Mouse (Mus musculus) embryonic stem cell, embryonic (primary cell): ENCODE results near the gene Spp2.

ENCODE experiments used
- CTCF ChIA-PET, 4 experiments: fragments of 300-600 bp in 2 of 4; fragments of 350-600 bp in 2 of 4; sonication (Branson Sonifier 250); formaldehyde crosslinking; loops; one replicate each; lab custom pipeline; 2022; ENCODE audit warnings: inconsistent platforms in 2 of 4; lab: Charles Lee
- POLR2A ChIA-PET, 4 experiments: fragments of 300-600 bp in 2 of 4; fragments of 350-600 bp in 2 of 4; sonication (Branson Sonifier 250); formaldehyde crosslinking; loops; one replicate each; lab custom pipeline; 2022; ENCODE audit warnings: antibody characterized with exemption in 4 of 4, inconsistent platforms in 1 of 4; lab: Charles Lee

The Spp2 gene

DNA sequence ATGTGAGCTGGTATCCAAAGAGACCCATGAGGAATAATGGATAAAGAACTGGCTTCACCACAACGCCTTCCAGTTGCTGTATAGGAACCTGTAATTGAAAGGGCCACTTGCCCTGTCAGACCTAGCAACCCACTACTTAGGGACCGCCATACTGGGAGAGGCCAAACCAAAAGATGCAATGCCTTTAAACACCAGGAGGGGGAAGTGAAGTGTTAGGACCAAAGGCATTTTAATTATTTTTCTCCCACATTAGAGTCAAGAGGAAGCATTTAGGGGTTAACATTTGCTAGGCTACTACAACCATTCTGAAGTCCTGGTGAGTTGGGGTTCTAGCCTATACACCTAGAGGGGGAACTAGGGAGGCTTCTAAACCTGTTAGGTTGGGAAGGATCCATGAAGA, 67.1 kb downstream of the Spp2 start:
- ChIA-PET CTCF (interaction anchor here in 3 of 4 experiments (0.5 to 3.4 kb wide), 5 partner anchors 8 to 23 kb away, joined by 3 to 20 read pairs (median 4); no protein-coding TSS in a partner anchor), POLR2A (interaction anchor here in 2 of 4 experiments (1.1 to 20.5 kb wide), 9 partner anchors 9 to 41 kb away, joined by 3 to 243 read pairs (median 6); no protein-coding TSS in a partner anchor)

DNA sequence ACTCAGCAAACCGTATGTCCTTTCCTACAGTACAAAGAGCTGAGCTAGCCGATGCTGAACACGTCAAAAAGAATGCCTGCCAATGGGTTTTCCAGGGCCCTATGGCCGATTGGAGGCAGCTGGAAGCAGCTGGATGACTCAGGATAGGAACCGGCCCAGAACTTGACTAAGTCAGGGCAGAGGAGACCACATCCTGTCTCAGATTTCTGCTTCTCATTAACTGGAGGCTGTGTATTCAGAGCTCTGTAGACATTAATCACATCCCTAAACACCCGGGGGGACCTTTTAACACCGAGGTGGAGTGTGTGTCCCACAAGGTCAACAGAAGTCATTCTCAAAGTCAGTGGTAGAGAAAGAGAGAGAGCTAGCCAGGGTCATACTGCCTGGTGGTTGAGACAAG, 67.8 kb downstream of the Spp2 start:
- ChIA-PET POLR2A (interaction anchor here (0.6 to 20.5 kb wide), 15 partner anchors 10 to 595 kb away, joined by 3 to 243 read pairs (median 4); partner anchors contain the start of gene Sh3bp4 (in 1 of the 4)), CTCF (interaction anchor here in 3 of 4 experiments (0.9 to 3.4 kb wide), 6 partner anchors 9 to 231 kb away, joined by 3 to 20 read pairs (median 6); no protein-coding TSS in a partner anchor)

GRCm38 (mm10) chr1:88475502-88475953, 68.8 kb downstream of the Spp2 start:
- CTCF ChIA-PET: interaction anchor here in 2 of 4 experiments (0.9 to 3.4 kb wide), 5 partner anchors 10 to 230 kb away, joined by 3 to 20 read pairs (median 7); no protein-coding TSS in a partner anchor
- POLR2A ChIA-PET: interaction anchor here in 2 of 4 experiments (0.6 to 20.5 kb wide), 12 partner anchors 9 to 226 kb away, joined by 3 to 243 read pairs (median 6); no protein-coding TSS in a partner anchor
